10 mouse cellular contexts compared by ENCODE assay signal in genomic region chr6:125110927-125111326, GRCm38 (mm10). TPM values are rescaled to one million over a fixed set of nuclear protein-coding genes. Genes with fewer than 3 reads are reported as not detected.
A peak's percentile ranks its signal among the peaks of the same experiment; 100 is the strongest.
DNase-seq lines count a peak whose midpoint lies in the region; ATAC-seq and TF ChIP-seq lines count a peak whose summit lies in the region.
"Had no signal": no experiment of that assay in that cellular context is flagged by ENCODE, and none has a peak within 500 bp of the region (broad histone marks: within the 10 kb centered on the region; RNA-seq: fewer than 3 reads in every experiment).

No protein-coding gene starts in this region.

- DNase-seq in forebrain, embryonic 14.5 days (ENCODE audit: low spot score): peak; percentile 67
- peak; percentile 74 for DNase-seq in left cerebral cortex, postnatal 4 days
- no peak for DNase-seq in left cerebral cortex, postnatal 36 days (ENCODE audit: low spot score in 2 of 2)
- peak; percentile 43 to 51 for DNase-seq in adrenal gland, postnatal 36 days
- no peak for DNase-seq in urinary bladder, postnatal 10 days (ENCODE audit: low spot score)

- peaks cover 98% of the 10 kb centered on the region for H3K36me3 ChIP-seq in forebrain, embryonic 14.5 days (ENCODE audit: control insufficient read depth, insufficient read depth, low read length)
- H3K36me3 ChIP-seq in forebrain, embryonic 13.5 days (ENCODE audit: poor library complexity, severe bottlenecking): peaks cover 98% of the 10 kb centered on the region
- H3K36me3 ChIP-seq in small intestine, adult 2 months (ENCODE audit: control insufficient read depth, insufficient read depth, low read length): peaks cover 90% of the 10 kb centered on the region

- peak; percentile 50; the same call in 1 of the 2 replicates for ATAC-seq in forebrain, embryonic 14.5 days
- ATAC-seq in forebrain, embryonic 13.5 days: no peak
- peak; percentile 41; the same call in 1 of the 2 replicates for ATAC-seq in granulocyte monocyte progenitor cell, adult 5-6 weeks (replicated peaks; ENCODE audit: poor library complexity, severe bottlenecking)

- no peak for TF ChIP-seq POLR2A in small intestine, adult 2 months (IDR thresholded peaks at IDR 0.05; ENCODE audit: low read depth, low read length)

- H3K4me3 ChIP-seq in forebrain, embryonic 14.5 days (ENCODE audit: low read depth, low read length): no peak overlapping the region
- H3K4me3 ChIP-seq in forebrain, embryonic 13.5 days: no peak overlapping the region
- H3K4me3 ChIP-seq in small intestine, adult 2 months (ENCODE audit: low read depth, low read length): no peak overlapping the region
- H3K4me3 ChIP-seq: heart, embryonic 13.5 days; midbrain, embryonic 12.5 days had no signal

- no peak overlapping the region for H3K27ac ChIP-seq in forebrain, embryonic 14.5 days (ENCODE audit: low read depth, low read length)
- no peak overlapping the region for H3K27ac ChIP-seq in forebrain, embryonic 13.5 days
- no peak overlapping the region for H3K27ac ChIP-seq in small intestine, adult 2 months (ENCODE audit: insufficient read depth, low read depth, low read length)
- H3K27ac ChIP-seq: heart, embryonic 13.5 days; midbrain, embryonic 12.5 days had no signal

- 0 out of 2 replicates have a peak, but pooled peaks cover 4% of the 10 kb centered on the region for H3K9me3 ChIP-seq in forebrain, embryonic 14.5 days (replicated peaks; ENCODE audit: control insufficient read depth, low read length)
- H3K9me3 ChIP-seq in forebrain, embryonic 13.5 days (replicated peaks): no peaks in the 10 kb centered on the region
- H3K9me3 ChIP-seq: heart, embryonic 13.5 days; midbrain, embryonic 12.5 days had no signal

- no peak overlapping the region for H3K4me2 ChIP-seq in forebrain, embryonic 14.5 days (ENCODE audit: low read length)
- H3K4me2 ChIP-seq in forebrain, embryonic 13.5 days: no peak overlapping the region
- H3K4me2 ChIP-seq: heart, embryonic 13.5 days; midbrain, embryonic 12.5 days had no signal

- 89% methylated on average over 7 of the region's 7 CpGs for WGBS in forebrain, embryonic 14.5 days
- 90% methylated on average over 7 of the region's 7 CpGs for WGBS in forebrain, embryonic 13.5 days
- WGBS in small intestine, adult 2 months: 90% methylated on average over 7 of the region's 7 CpGs

- TF ChIP-seq CTCF in small intestine, adult 2 months (IDR thresholded peaks at IDR 0.05; ENCODE audit: extremely low read depth, insufficient read length, insufficient replicate concordance, low read depth, low read length): peak; percentile 45; the same call in 1 of the 2 replicates

- no peak overlapping the region for H3K9ac ChIP-seq in forebrain, embryonic 14.5 days (ENCODE audit: low read length)
- H3K9ac ChIP-seq in forebrain, embryonic 13.5 days: no peak overlapping the region
- H3K9ac ChIP-seq: heart, embryonic 13.5 days; midbrain, embryonic 12.5 days had no signal

- no peaks in the 10 kb centered on the region for H3K4me1 ChIP-seq in forebrain, embryonic 14.5 days (ENCODE audit: control insufficient read depth, insufficient read depth, low read length)
- no peaks in the 10 kb centered on the region for H3K4me1 ChIP-seq in forebrain, embryonic 13.5 days
- H3K4me1 ChIP-seq in small intestine, adult 2 months (ENCODE audit: control insufficient read depth, insufficient read depth, insufficient read length, low read length): no peaks in the 10 kb centered on the region
- H3K4me1 ChIP-seq: heart, embryonic 13.5 days; midbrain, embryonic 12.5 days had no signal

- H3K27me3 ChIP-seq in forebrain, embryonic 14.5 days (replicated peaks; ENCODE audit: control insufficient read depth, insufficient read depth, low read length): no peaks in the 10 kb centered on the region
- no peaks in the 10 kb centered on the region for H3K27me3 ChIP-seq in forebrain, embryonic 13.5 days
- no peaks in the 10 kb centered on the region for H3K27me3 ChIP-seq in small intestine, adult 2 months (ENCODE audit: control insufficient read depth, insufficient read depth, low read length)
- H3K27me3 ChIP-seq: heart, embryonic 13.5 days; midbrain, embryonic 12.5 days had no signal

- intact Hi-C loops in left cerebral cortex, postnatal 4 days (cut with DNase I): no loop called here
- intact Hi-C loops in left cerebral cortex, postnatal 36 days (cut with DNase I): no loop called here

RNA-seq across cellular contexts. Expression of gene Chd4, which starts 15.1 kb away (rescaled TPM):
- polyA plus RNA-seq in forebrain, embryonic 14.5 days (2014; fragmentation: Nextera tagmentation; extraction: Ambion mirVana): 61.1 and 66.1 TPM in 2 replicates
- 114 and 119 TPM in 2 replicates for polyA plus RNA-seq in forebrain, embryonic 13.5 days (2015; fragmentation: Nextera tagmentation; extraction: Ambion mirVana)
- 100 to 1,000 TPM; 173 to 175 TPM for total RNA-seq in left cerebral cortex, postnatal 4 days (2021)
- total RNA-seq in left cerebral cortex, postnatal 36 days (2021): 100 to 1,000 TPM; 153 to 166 TPM
- 100 to 1,000 TPM; 166 to 201 TPM for total RNA-seq in adrenal gland, postnatal 36 days (2021)
- total RNA-seq in granulocyte monocyte progenitor cell, adult 5-6 weeks (2014; fragmentation: Nextera tagmentation): 136 and 161 TPM in 2 replicates
- total RNA-seq in granulocyte monocyte progenitor cell, adult 5-6 weeks (2017): 246 and 373 TPM in 2 replicates
- polyA plus RNA-seq in small intestine, adult 2 months (2012; rRNA removed): 39.9 and 64.3 TPM in 2 replicates

RNA-seq across cellular contexts. Expression of gene Nop2, which starts 20.8 kb away (rescaled TPM):
- polyA plus RNA-seq in forebrain, embryonic 14.5 days (2014; fragmentation: Nextera tagmentation; extraction: Ambion mirVana): 46.8 and 52.7 TPM in 2 replicates
- 49.1 and 58.3 TPM in 2 replicates for polyA plus RNA-seq in forebrain, embryonic 13.5 days (2015; fragmentation: Nextera tagmentation; extraction: Ambion mirVana)
- total RNA-seq in left cerebral cortex, postnatal 4 days (2021): 10 to 100 TPM; 43.0 to 44.5 TPM
- total RNA-seq in left cerebral cortex, postnatal 36 days (2021): 10 to 100 TPM; 26.4 to 26.6 TPM
- total RNA-seq in adrenal gland, postnatal 36 days (2021): 10 to 100 TPM; 39.5 to 64.3 TPM
- 65.6 and 82.8 TPM in 2 replicates for total RNA-seq in granulocyte monocyte progenitor cell, adult 5-6 weeks (2014; fragmentation: Nextera tagmentation)
- 79.2 and 82.4 TPM in 2 replicates for total RNA-seq in granulocyte monocyte progenitor cell, adult 5-6 weeks (2017)
- polyA plus RNA-seq in small intestine, adult 2 months (2012; rRNA removed): 6.5 and 7.8 TPM in 2 replicates

RNA-seq across cellular contexts. Expression of gene Iffo1, which starts 34.1 kb away (rescaled TPM):
- polyA plus RNA-seq in forebrain, embryonic 14.5 days (2014; fragmentation: Nextera tagmentation; extraction: Ambion mirVana): 10.8 and 13.4 TPM in 2 replicates
- polyA plus RNA-seq in forebrain, embryonic 13.5 days (2015; fragmentation: Nextera tagmentation; extraction: Ambion mirVana): 11.9 and 14.4 TPM in 2 replicates
- 10 to 100 TPM; 27.0 to 28.3 TPM for total RNA-seq in left cerebral cortex, postnatal 4 days (2021)
- 10 to 100 TPM; 63.0 to 67.2 TPM for total RNA-seq in left cerebral cortex, postnatal 36 days (2021)
- total RNA-seq in adrenal gland, postnatal 36 days (2021): 10 to 100 TPM; 18.4 to 21.8 TPM
- 26.4 and 37.4 TPM in 2 replicates for total RNA-seq in granulocyte monocyte progenitor cell, adult 5-6 weeks (2014; fragmentation: Nextera tagmentation)
- 11.8 and 14.0 TPM in 2 replicates for total RNA-seq in granulocyte monocyte progenitor cell, adult 5-6 weeks (2017)
- polyA plus RNA-seq in small intestine, adult 2 months (2012; rRNA removed): 7.0 and 13.0 TPM in 2 replicates

RNA-seq across cellular contexts. Expression of gene Lpar5, which starts 43.2 kb away (rescaled TPM):
- 0.21 and 0.81 TPM in 2 replicates for polyA plus RNA-seq in forebrain, embryonic 14.5 days (2014; fragmentation: Nextera tagmentation; extraction: Ambion mirVana)
- polyA plus RNA-seq in forebrain, embryonic 13.5 days (2015; fragmentation: Nextera tagmentation; extraction: Ambion mirVana): 0.38 and 0.44 TPM in 2 replicates
- total RNA-seq in left cerebral cortex, postnatal 4 days (2021): 1 to 10 TPM; 1.3 TPM
- total RNA-seq in left cerebral cortex, postnatal 36 days (2021): under 1 TPM; 0.48 to 0.84 TPM
- under 1 TPM; 0.40 to 0.60 TPM for total RNA-seq in adrenal gland, postnatal 36 days (2021)
- total RNA-seq in granulocyte monocyte progenitor cell, adult 5-6 weeks (2014; fragmentation: Nextera tagmentation): 8.7 and 13.4 TPM in 2 replicates
- 2.7 and 5.2 TPM in 2 replicates for total RNA-seq in granulocyte monocyte progenitor cell, adult 5-6 weeks (2017)
- 133 and 223 TPM in 2 replicates for polyA plus RNA-seq in small intestine, adult 2 months (2012; rRNA removed)

RNA-seq across cellular contexts. Expression of gene Gapdh, which starts 55.3 kb away (rescaled TPM):
- 1,676 and 1,964 TPM in 2 replicates for polyA plus RNA-seq in forebrain, embryonic 14.5 days (2014; fragmentation: Nextera tagmentation; extraction: Ambion mirVana)
- polyA plus RNA-seq in forebrain, embryonic 13.5 days (2015; fragmentation: Nextera tagmentation; extraction: Ambion mirVana): 1,974 and 2,008 TPM in 2 replicates
- total RNA-seq in left cerebral cortex, postnatal 4 days (2021): 1,000 to 10,000 TPM; 1,244 to 1,314 TPM
- total RNA-seq in left cerebral cortex, postnatal 36 days (2021): 1,000 to 10,000 TPM; 2,336 to 2,609 TPM
- 1,000 to 10,000 TPM; 2,066 to 3,178 TPM for total RNA-seq in adrenal gland, postnatal 36 days (2021)
- 2,842 and 3,031 TPM in 2 replicates for total RNA-seq in granulocyte monocyte progenitor cell, adult 5-6 weeks (2014; fragmentation: Nextera tagmentation)
- total RNA-seq in granulocyte monocyte progenitor cell, adult 5-6 weeks (2017): 1,694 and 2,022 TPM in 2 replicates
- polyA plus RNA-seq in small intestine, adult 2 months (2012; rRNA removed): 2,785 and 3,321 TPM in 2 replicates

Comparison
In these comparisons a context has a peak if more than half of its experiments do, and no peak if none do; other contexts are left out.
1. DNase-seq: peak in forebrain, embryonic 14.5 days (single experiment), left cerebral cortex, postnatal 4 days (single experiment) and adrenal gland, postnatal 36 days (2 of 2); none in left cerebral cortex, postnatal 36 days (0 of 2) and urinary bladder, postnatal 10 days (single experiment).